Mouse (Mus musculus): ENCODE results near the gene Svs5. TPM values are rescaled to one million over a fixed set of nuclear protein-coding genes. Genes with fewer than 3 reads are reported as not detected.

The Svs5 gene
- polyA plus RNA-seq, 1 experiment from 2014 or later: not detected

- Histone ChIP-seq H3K27me3 (ENCODE audit: control insufficient read depth, insufficient read depth, low read depth, low read length) (no peaks in the 10 kb centered on the region), H3K9me3 (replicated peaks; ENCODE audit: control insufficient read depth, low read length) (no peaks in the 10 kb centered on the region), H3K4me3 (ENCODE audit: low read depth, low read length) (no peak overlapping the region), H3K27ac (ENCODE audit: low read length) (no peak overlapping the region), H3K36me3 (ENCODE audit: control insufficient read depth, insufficient read depth) (no peaks in the 10 kb centered on the region), H3K9ac (ENCODE audit: low read depth, low read length) (no peak overlapping the region), H3K4me2 (ENCODE audit: low read depth, low read length) (no peak overlapping the region), H3K4me1 (ENCODE audit: control insufficient read depth, low read depth, low read length) (no peaks in the 10 kb centered on the region)
- no peak for ATAC-seq (ENCODE audit: low read depth)
- 64% methylated on average over 11 of the region's 11 CpGs for WGBS (ENCODE audit: insufficient replicate concordance)
Measured at GRCm38 (mm10) chr2:164353356-164353755, 20.8 kb downstream of the Svs5 start.

- no peak overlapping the region for H3K4me3 ChIP-seq (ENCODE audit: low read depth, low read length)
- WGBS (ENCODE audit: insufficient replicate concordance): 44% methylated on average over 11 of the region's 11 CpGs
- ATAC-seq (ENCODE audit: low read depth): no peak
- H3K4me1 ChIP-seq (ENCODE audit: control insufficient read depth, low read depth, low read length): no peaks in the 10 kb centered on the region; the same call in 1 of the 2 replicates
- H3K36me3 ChIP-seq (ENCODE audit: control insufficient read depth, insufficient read depth): no peaks in the 10 kb centered on the region
- no peaks in the 10 kb centered on the region for H3K27me3 ChIP-seq (ENCODE audit: control insufficient read depth, insufficient read depth, low read depth, low read length)
- no peak overlapping the region for H3K4me2 ChIP-seq (ENCODE audit: low read depth, low read length)
- H3K9me3 ChIP-seq (replicated peaks; ENCODE audit: control insufficient read depth, low read length): no peaks in the 10 kb centered on the region
- H3K9ac ChIP-seq (ENCODE audit: low read depth, low read length): no peak overlapping the region
- H3K27ac ChIP-seq (ENCODE audit: low read length): no peak overlapping the region
Measured at GRCm38 (mm10) chr2:164356177-164356967, 23.8 kb downstream of the Svs5 start.

GRCm38 (mm10) chr2:164358373-164358772, 25.8 kb downstream of the Svs5 start:
- H3K36me3 ChIP-seq (ENCODE audit: control insufficient read depth, insufficient read depth): no peaks in the 10 kb centered on the region
- H3K4me2 ChIP-seq (ENCODE audit: low read depth, low read length): no peak overlapping the region
- WGBS (ENCODE audit: insufficient replicate concordance): 66% methylated on average over 3 of the region's 3 CpGs
- no peak overlapping the region for H3K9ac ChIP-seq (ENCODE audit: low read depth, low read length)
- H3K27me3 ChIP-seq (ENCODE audit: control insufficient read depth, insufficient read depth, low read depth, low read length): no peaks in the 10 kb centered on the region
- H3K9me3 ChIP-seq (replicated peaks; ENCODE audit: control insufficient read depth, low read length): no peaks in the 10 kb centered on the region
- no peak for ATAC-seq (ENCODE audit: low read depth)
- no peak overlapping the region for H3K4me3 ChIP-seq (ENCODE audit: low read depth, low read length)
- H3K4me1 ChIP-seq (ENCODE audit: control insufficient read depth, low read depth, low read length): no peaks in the 10 kb centered on the region; the same call in 1 of the 2 replicates
- H3K27ac ChIP-seq (ENCODE audit: low read length): no peak overlapping the region

- no peak overlapping the region for H3K4me3 ChIP-seq (ENCODE audit: low read depth, low read length)
- H3K9me3 ChIP-seq (replicated peaks; ENCODE audit: control insufficient read depth, low read length): no peaks in the 10 kb centered on the region
- WGBS (ENCODE audit: insufficient replicate concordance): 63% methylated on average over 5 of the region's 5 CpGs
- no peaks in the 10 kb centered on the region for H3K27me3 ChIP-seq (ENCODE audit: control insufficient read depth, insufficient read depth, low read depth, low read length)
- no peaks in the 10 kb centered on the region for H3K36me3 ChIP-seq (ENCODE audit: control insufficient read depth, insufficient read depth)
- H3K4me1 ChIP-seq (ENCODE audit: control insufficient read depth, low read depth, low read length): no peaks in the 10 kb centered on the region; the same call in 1 of the 2 replicates
- H3K27ac ChIP-seq (ENCODE audit: low read length): no peak overlapping the region
- ATAC-seq (ENCODE audit: low read depth): no peak
- H3K9ac ChIP-seq (ENCODE audit: low read depth, low read length): no peak overlapping the region
- H3K4me2 ChIP-seq (ENCODE audit: low read depth, low read length): no peak overlapping the region
Measured at GRCm38 (mm10) chr2:164359031-164359430, 26.5 kb downstream of the Svs5 start.

GRCm38 (mm10) chr2:164359668-164360067, 27.1 kb downstream of the Svs5 start:
- no peaks in the 10 kb centered on the region for H3K27me3 ChIP-seq (ENCODE audit: control insufficient read depth, insufficient read depth, low read depth, low read length)
- H3K36me3 ChIP-seq (ENCODE audit: control insufficient read depth, insufficient read depth): no peaks in the 10 kb centered on the region
- ATAC-seq (ENCODE audit: low read depth): no peak
- 57% methylated on average over 5 of the region's 5 CpGs for WGBS (ENCODE audit: insufficient replicate concordance)
- no peak overlapping the region for H3K27ac ChIP-seq (ENCODE audit: low read length)
- H3K9me3 ChIP-seq (replicated peaks; ENCODE audit: control insufficient read depth, low read length): no peaks in the 10 kb centered on the region
- no peaks in the 10 kb centered on the region; the same call in 1 of the 2 replicates for H3K4me1 ChIP-seq (ENCODE audit: control insufficient read depth, low read depth, low read length)
- H3K4me3 ChIP-seq (ENCODE audit: low read depth, low read length): no peak overlapping the region
- no peak overlapping the region for H3K9ac ChIP-seq (ENCODE audit: low read depth, low read length)
- H3K4me2 ChIP-seq (ENCODE audit: low read depth, low read length): no peak overlapping the region

- no peaks in the 10 kb centered on the region for H3K9me3 ChIP-seq (replicated peaks; ENCODE audit: control insufficient read depth, low read length)
- H3K27ac ChIP-seq (ENCODE audit: low read length): no peak overlapping the region
- H3K36me3 ChIP-seq (ENCODE audit: control insufficient read depth, insufficient read depth): no peaks in the 10 kb centered on the region
- WGBS (ENCODE audit: insufficient replicate concordance): 18% methylated on average over 13 of the region's 13 CpGs
- no peaks in the 10 kb centered on the region for H3K27me3 ChIP-seq (ENCODE audit: control insufficient read depth, insufficient read depth, low read depth, low read length)
- H3K9ac ChIP-seq (ENCODE audit: low read depth, low read length): no peak overlapping the region
- ATAC-seq (ENCODE audit: low read depth): no peak
- no peak overlapping the region for H3K4me2 ChIP-seq (ENCODE audit: low read depth, low read length)
- no peak overlapping the region for H3K4me3 ChIP-seq (ENCODE audit: low read depth, low read length)
- no peaks in the 10 kb centered on the region; the same call in 1 of the 2 replicates for H3K4me1 ChIP-seq (ENCODE audit: control insufficient read depth, low read depth, low read length)
Measured at GRCm38 (mm10) chr2:164360974-164361657, 28.6 kb downstream of the Svs5 start.

- H3K9ac ChIP-seq (ENCODE audit: low read depth, low read length): no peak overlapping the region
- no peak overlapping the region for H3K4me2 ChIP-seq (ENCODE audit: low read depth, low read length)
- no peaks in the 10 kb centered on the region for H3K4me1 ChIP-seq (ENCODE audit: control insufficient read depth, low read depth, low read length)
- no peaks in the 10 kb centered on the region for H3K36me3 ChIP-seq (ENCODE audit: control insufficient read depth, insufficient read depth)
- WGBS (ENCODE audit: insufficient replicate concordance): 67% methylated on average over 3 of the region's 3 CpGs
- no peak overlapping the region for H3K4me3 ChIP-seq (ENCODE audit: low read depth, low read length)
- H3K27me3 ChIP-seq (ENCODE audit: control insufficient read depth, insufficient read depth, low read depth, low read length): no peaks in the 10 kb centered on the region
- ATAC-seq (ENCODE audit: low read depth): no peak
- no peak overlapping the region for H3K27ac ChIP-seq (ENCODE audit: low read length)
- no peaks in the 10 kb centered on the region for H3K9me3 ChIP-seq (replicated peaks; ENCODE audit: control insufficient read depth, low read length)
Measured at GRCm38 (mm10) chr2:164366947-164367346, 34.4 kb downstream of the Svs5 start.

- whole genome bisulfite sequencing (ENCODE audit: insufficient replicate concordance): 53% methylated on average over 6 of the region's 6 CpGs
- Histone ChIP-seq H3K9ac (ENCODE audit: low read depth, low read length) (no peak overlapping the region), H3K9me3 (replicated peaks; ENCODE audit: control insufficient read depth, low read length) (no peaks in the 10 kb centered on the region), H3K27ac (ENCODE audit: low read length) (no peak overlapping the region), H3K36me3 (ENCODE audit: control insufficient read depth, insufficient read depth) (no peaks in the 10 kb centered on the region), H3K4me1 (ENCODE audit: control insufficient read depth, low read depth, low read length) (no peaks in the 10 kb centered on the region), H3K4me3 (ENCODE audit: low read depth, low read length) (no peak overlapping the region), H3K27me3 (ENCODE audit: control insufficient read depth, insufficient read depth, low read depth, low read length) (no peaks in the 10 kb centered on the region), H3K4me2 (ENCODE audit: low read depth, low read length) (no peak overlapping the region)
- ATAC-seq (ENCODE audit: low read depth): no peak
Measured at GRCm38 (mm10) chr2:164368620-164369105, 36.1 kb downstream of the Svs5 start.

- ATAC-seq (ENCODE audit: low read depth): no peak
- Histone ChIP-seq H3K4me3 (ENCODE audit: low read depth, low read length) (no peak overlapping the region), H3K9ac (ENCODE audit: low read depth, low read length) (no peak overlapping the region), H3K36me3 (ENCODE audit: control insufficient read depth, insufficient read depth) (no peaks in the 10 kb centered on the region), H3K4me1 (ENCODE audit: control insufficient read depth, low read depth, low read length) (no peaks in the 10 kb centered on the region), H3K4me2 (ENCODE audit: low read depth, low read length) (no peak overlapping the region), H3K9me3 (replicated peaks; ENCODE audit: control insufficient read depth, low read length) (no peaks in the 10 kb centered on the region), H3K27me3 (ENCODE audit: control insufficient read depth, insufficient read depth, low read depth, low read length) (no peaks in the 10 kb centered on the region), H3K27ac (ENCODE audit: low read length) (no peak overlapping the region)
- WGBS (ENCODE audit: insufficient replicate concordance): 65% methylated on average over 3 of the region's 3 CpGs
Measured at GRCm38 (mm10) chr2:164371371-164371770, 38.8 kb downstream of the Svs5 start.
